Mouse (Mus musculus): ENCODE measurements at regions not wholly inside any gene's neighbourhood (a gene's known extent, or its start where the extent isn't known, plus 50 kb on each side); places are given as distances from the start of the nearest gene placed in this dataset.

GRCm38 (mm10) chr1:183504103-183504841 lies 86.3 kb downstream of the Hhipl2 start:
- DNase-seq: peak; percentile 17

DNA sequence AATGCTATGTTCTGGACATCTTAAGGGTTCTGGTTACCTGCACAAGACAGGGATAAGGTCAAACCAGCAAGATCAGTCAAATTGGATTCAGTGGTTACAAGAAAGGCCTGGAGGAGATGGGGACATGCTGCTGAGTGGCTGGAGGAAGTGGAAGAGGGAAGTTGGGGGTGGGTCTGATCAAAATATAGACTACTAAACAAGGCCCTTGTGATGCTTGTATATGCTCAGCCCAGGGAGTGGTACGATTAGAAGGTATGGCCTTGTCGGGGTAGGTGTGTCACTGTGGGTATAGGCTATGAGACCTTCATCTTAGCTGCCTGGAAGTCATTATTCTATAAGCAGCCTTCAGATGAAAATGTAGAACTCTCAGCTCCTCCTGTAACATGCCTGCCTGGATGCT lies 89.9 kb downstream of the Hhipl2 start:
- no peak for DNase-seq

DNA sequence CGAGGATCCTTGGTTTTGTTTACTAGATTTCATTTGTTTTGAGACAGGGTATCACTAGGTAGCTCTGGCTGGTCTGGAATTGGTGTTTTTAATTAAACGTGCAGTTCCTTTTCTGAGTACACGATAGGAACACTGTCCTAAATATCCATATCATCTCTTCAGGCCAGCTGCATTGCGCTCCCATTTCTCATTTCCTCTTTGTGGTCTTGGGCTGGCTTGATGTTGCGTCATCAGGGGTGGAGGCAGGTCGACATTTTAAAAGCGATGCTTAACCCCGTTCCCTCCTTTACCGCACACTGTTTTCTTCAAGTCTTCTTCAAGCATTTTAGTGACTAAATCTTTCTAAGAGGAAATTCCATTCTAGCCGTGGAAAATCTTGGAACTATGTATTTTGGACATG lies 92.7 kb downstream of the Hhipl2 start:
- DNase-seq: no peak

- DNase-seq: no peak
Measured at GRCm38 (mm10) chr1:183513876-183514275, 95.9 kb downstream of the Hhipl2 start.

GRCm38 (mm10) chr1:183514281-183514983 lies 96.4 kb downstream of the Hhipl2 start:
- no peak for DNase-seq

DNA sequence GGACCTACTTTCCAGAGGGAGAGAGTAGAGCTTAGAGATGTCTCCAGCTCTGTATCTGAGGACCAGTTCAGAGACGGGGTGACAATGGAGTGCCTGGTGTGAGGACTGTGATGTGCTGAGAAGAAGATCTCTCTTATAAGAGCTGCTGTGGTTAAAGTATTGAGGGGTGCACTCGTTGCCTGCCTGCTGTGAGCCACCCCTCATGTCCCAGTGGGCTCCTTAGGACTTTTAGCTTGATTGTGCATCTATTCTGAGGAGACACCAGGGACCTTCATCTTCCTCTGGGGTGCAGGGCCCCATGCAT lies 96.9 kb downstream of the Hhipl2 start:
- DNase-seq: no peak

- DNase-seq: no peak
Measured at GRCm38 (mm10) chr1:183516167-183516566, 98.2 kb downstream of the Hhipl2 start.

GRCm38 (mm10) chr1:183517236-183517635 lies 99.2 kb downstream of the Hhipl2 start:
- no peak for DNase-seq

DNA sequence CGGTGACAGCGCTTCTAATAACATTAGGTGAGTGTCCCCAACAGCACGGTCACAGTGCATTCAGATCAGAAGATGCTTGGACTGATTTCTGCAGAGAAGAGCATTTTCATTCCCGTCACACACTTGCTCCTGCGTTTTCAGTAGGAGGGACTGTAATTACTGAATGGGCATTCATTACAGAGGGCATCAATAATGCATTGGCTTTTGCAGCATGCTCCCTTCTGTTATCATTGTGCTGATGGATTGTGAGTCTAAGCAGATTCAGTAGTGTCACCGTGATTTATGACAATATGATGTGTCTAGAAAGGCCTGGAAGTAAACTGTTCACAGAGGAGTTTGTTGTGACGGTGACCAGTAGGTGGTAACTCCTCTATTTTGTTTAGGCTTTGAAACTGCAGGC lies 103.6 kb downstream of the Hhipl2 start:
- no peak for DNase-seq

- no peak for DNase-seq
Measured at GRCm38 (mm10) chr1:183533386-183533785, 115.4 kb downstream of the Hhipl2 start.

DNA sequence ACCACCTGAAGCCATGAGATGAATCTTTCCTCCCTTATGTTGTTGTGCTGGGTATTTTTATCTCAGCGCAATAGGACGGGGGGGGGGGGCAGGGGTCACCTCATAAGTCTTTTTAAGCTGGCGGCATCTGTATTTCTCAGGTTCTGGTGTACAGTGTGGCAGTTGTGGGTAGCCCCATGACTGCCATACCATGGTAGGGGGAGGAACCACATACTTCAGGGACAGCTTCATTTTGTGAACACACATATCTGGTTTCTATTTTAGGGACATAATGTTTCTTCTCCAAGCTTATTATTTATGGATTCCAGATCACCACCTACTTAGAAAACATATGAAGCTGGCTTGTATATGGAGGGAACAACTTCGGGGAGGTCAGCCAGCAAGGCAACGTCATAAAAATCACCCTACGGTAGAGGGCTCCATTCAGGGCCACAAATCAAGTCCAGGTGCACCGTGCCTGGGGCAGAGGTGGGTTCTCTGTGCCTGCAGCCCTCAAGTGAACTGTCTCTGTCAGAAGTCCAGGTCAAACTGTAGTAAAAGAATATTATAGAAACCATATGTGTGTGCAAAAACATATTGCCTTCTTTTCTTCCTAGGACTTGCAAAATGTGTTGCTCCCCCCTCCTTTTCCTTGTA lies 130.9 kb downstream of the Hhipl2 start:
- DNase-seq: no peak

- DNase-seq: no peak
Measured at GRCm38 (mm10) chr1:183552617-183553016, 134.6 kb downstream of the Hhipl2 start.

GRCm38 (mm10) chr1:183553219-183553618 lies 135.2 kb downstream of the Hhipl2 start:
- DNase-seq: no peak

DNA sequence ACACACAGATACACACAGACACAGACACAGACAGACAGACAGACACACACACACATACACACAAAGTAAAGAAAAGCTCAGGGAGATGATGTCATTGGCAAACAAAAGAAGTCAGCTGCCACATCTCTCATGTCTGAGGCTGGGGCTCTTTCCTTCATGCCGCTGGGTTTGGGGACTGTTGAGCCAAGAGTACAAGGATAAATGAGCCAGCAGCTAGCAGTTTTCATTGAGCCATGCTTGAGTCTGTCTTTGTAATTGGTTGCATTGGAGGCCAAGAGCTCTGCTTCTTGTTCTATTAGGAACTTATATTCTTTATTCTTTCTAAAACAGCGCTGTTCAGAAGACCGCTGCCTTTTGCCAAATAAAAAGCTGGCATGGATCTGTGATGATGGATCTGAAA lies 144.8 kb downstream of the Hhipl2 start:
- DNase-seq: no peak

DNA sequence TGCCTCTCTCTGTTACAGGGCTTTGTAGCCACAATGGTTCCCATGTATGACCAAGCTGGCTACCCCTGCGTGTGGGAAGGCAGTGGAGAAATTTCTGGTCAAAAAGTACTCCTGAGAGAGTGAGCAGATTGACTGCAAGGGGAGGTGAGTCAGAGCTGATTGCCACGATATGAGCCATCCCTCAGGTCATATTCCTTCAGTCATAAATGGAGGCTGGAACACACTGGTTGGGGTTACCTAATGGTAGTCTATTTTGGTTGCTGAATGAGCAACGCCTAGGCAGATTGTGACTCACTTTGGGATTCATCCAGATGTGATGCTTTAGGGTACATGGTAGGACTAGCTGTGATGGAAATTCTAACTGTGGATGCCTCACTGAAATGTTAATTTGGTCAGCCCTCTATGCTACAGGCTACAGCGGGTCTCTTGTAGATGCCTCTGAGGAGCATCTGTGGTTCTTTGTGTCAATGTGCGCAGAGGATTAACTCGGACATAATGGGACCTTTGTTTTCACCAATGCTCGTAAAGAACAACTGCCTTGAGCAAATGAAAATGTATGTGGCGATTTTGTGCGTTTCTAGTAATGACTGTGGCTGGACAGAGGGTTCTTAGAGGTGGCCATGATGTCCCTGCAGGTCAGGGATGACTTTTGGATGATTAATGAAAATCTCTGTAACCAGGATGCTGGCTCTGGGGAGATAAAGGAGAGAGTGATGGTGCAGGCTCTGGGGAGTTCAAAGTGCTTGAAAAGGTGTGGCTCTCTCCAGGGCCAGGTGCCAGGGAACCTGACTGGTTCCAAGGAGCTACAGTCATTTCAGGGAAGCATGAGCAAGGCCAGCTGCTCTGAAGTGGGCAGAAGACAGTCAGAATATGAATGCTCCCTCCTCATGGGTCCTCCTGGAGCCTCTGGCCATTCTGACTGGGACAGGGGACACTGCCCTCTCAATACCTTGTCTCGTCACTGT lies 155.9 kb downstream of the Hhipl2 start:
- no peak for DNase-seq

DNA sequence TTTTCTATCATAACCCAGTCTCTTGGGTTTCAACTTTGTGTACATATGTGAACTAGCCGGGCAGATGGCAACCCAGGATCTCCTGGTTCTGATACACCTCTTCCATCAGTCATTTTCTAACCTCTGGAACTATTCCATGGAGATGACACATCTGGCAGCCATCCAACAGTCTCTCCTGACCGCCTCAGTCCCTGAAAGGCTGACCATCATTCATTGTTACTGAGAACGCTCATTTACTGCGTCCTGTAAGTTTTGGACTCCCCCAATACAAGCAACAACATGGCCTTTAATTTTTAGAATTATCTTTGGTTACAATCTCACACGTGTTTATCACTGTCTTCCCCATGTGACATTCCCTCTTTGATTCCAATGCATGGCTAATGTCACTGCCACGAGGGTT lies 166.8 kb downstream of the Hhipl2 start:
- no peak for DNase-seq

GRCm38 (mm10) chr1:183586406-183586805 lies 168.4 kb downstream of the Hhipl2 start:
- no peak for DNase-seq

DNA sequence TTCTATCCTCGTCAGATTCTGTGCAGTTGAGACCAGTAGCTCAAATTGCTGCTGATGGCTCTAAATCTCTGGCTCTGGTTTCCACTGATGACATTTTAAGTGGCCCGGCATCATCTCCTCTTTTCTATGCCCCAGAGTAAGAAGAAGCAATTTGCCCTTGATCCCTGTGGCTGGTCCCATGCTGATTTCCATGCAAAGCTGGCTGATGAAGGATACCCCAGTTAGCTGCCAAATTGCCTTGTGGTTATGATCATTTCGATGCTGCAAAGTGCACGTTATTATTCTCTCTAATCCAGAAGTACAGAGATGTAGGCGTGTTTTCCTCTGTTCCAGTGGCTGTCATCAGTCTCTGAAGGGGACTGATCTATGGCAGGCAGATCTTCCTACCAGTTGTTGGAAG lies 177.3 kb downstream of the Hhipl2 start:
- DNase-seq: no peak

- no peak for DNase-seq
Measured at GRCm38 (mm10) chr1:183600466-183600865, 182.5 kb downstream of the Hhipl2 start.

DNA sequence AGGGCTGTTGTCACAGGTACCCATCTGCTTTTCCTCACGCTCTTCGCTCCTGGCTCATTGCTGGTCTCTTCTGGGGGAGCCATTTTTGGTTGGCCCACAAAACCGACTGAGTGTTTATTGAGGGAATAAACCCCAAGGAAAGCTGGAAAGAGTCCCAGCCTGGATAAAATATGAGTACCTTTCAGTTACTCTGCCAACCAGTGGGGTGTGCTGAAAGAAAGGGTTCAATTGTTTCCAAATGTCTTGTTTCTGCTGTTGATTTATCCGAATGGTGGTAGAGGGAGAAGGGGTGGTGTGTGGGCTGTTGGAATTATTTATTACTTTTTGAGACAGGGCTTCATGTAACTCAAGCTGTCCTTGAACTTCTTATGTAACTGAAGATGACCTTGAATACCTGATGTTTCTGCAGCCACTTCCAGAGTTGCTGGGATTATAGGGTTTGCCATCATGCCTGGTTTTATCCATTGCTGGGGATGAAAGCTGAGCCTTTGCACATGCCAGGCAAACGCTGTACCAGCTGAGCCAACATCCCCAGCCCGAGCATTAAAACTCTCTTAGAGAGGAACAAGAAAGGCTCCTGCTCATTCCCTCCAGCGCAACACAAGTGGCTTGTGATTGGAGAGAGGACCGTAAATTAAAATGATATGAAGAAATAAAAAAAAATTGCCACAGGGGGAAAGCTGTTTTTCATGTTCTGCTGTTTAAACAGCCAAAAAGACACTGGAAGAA lies 194.1 kb downstream of the Hhipl2 start:
- no peak for DNase-seq

DNA sequence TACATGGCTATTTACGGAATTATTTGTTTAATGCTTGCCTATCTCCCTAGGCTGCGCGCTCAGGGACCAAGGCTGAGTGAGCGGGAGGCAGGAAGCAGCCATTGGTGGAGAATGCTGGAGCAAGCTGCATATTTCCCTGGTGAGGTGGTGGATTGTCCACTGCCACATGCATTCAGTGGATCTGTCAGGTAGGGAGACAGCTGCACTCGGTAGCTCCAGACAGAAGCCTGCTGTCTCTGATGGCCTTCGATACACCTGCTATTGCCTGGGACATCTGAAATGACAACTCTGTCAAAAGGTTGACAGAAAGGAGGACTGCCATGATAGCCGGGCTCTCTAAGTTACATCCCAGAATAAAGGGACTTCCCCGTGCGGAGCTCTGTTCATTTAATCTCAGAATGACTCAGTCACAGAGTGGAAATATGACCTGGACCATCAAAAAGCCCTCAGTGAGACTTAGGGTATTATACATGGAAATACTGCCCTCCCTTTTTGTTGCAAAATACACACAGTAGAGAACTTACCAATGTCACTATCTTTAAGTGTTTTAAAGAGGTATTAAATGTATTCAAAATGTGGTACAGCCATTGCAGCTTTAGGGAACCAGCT lies 201.5 kb downstream of the Hhipl2 start:
- no peak for DNase-seq

DNA sequence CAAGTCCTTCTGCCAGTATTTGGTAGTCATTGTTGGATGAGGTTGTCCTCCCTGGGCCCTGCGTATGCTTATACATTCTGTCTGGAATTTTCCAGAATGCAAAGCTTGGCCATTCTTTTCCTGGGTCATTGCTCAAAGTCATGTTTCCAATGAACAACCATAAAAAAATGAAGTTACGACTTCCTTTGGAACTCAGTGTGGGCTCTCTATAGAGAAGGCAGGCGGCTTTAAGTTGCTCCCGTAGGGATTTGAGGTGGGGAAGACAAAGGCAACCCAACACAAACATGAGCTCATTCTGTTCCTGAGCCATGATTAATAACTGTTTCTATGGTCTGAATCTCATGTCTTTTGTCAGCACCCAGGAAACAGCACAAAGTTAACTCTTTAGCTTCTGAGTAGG lies 204.3 kb downstream of the Hhipl2 start:
- DNase-seq: no peak
